19 mouse cellular contexts compared by ENCODE assay signal in the genomic region with DNA sequence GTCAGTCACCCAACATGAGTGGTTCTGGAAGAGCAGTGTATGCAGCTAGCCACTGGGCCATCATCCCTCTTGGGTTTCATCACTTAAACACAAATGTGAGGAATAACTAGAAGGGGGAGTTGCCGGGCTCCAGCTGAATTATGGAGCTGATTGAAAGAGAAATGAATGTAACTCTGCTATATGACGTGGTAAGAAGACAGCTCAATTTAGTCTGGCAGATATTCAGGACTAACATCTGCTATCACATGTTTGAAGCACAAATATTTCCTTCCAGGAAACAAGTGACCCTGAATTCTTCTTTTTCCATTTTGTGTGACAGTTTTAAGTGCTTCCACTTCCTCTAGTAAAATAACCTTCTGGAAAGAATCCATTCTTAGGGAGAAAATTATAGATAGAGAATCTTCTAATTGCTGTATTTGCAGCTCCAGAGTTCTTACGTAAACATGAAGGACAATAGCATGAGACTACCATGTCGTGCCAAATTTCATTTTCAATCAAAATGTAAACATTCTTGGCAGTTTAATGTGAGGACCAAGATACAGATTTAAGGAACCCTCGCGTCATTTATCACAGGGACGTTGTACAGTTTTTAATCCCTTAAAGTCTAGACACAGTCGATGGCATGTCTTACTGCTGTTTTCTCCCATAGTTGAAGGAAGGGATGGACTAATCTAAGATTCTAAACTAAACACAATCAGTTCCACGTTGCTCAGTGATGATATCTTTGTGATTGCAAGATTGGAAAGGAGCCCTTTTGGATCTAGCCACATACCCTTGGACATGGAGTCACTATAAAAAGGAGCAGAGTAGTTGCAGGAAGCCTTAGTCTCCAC.
DNase-seq lines count a peak whose midpoint lies in the region; ATAC-seq and TF ChIP-seq lines count a peak whose summit lies in the region.
"Had no signal": no experiment of that assay in that cellular context is flagged by ENCODE, and none has a peak within 500 bp of the region (broad histone marks: within the 10 kb centered on the region; RNA-seq: fewer than 3 reads in every experiment).

No protein-coding gene starts in this region.

- DNase-seq in kidney, adult 9 months = peak; percentile 12
- DNase-seq in kidney, postnatal 14 days = no peak
- peak; percentile 59 for DNase-seq in lung, embryonic 14.5 days
- no peak for DNase-seq in lung, postnatal 10 days
- DNase-seq in brain, adult 2 months (ENCODE audit: low read depth, low spot score) = peak; percentile 8
- no peak for DNase-seq in right cerebral cortex, postnatal 14 days
- DNase-seq: adrenal gland, adult 2 months; cerebellum, adult 11-12 months; cerebellum, postnatal 10 days; heart, postnatal 10 days; left cerebral cortex, postnatal 4 days; thymus, postnatal 14 days had no signal

- H3K4me1 ChIP-seq in lung, embryonic 14.5 days (ENCODE audit: insufficient read depth) = no peaks in the 10 kb centered on the region
- H3K4me1 ChIP-seq in stomach, embryonic 16.5 days (ENCODE audit: control insufficient read depth, insufficient read depth, low read length) = no peaks in the 10 kb centered on the region
- H3K4me1 ChIP-seq: forebrain, embryonic 13.5 days; hindbrain, embryonic 12.5 days; midbrain, embryonic 13.5 days had no signal

- 0 out of 2 replicates have a peak, but pooled peaks cover 4% of the 10 kb centered on the region for H3K36me3 ChIP-seq in lung, embryonic 14.5 days (ENCODE audit: insufficient read depth)
- H3K36me3 ChIP-seq in stomach, embryonic 16.5 days (ENCODE audit: control insufficient read depth, insufficient read depth, low read length) = no peaks in the 10 kb centered on the region
- H3K36me3 ChIP-seq: hindbrain, embryonic 12.5 days; midbrain, embryonic 13.5 days had no signal

- no peaks in the 10 kb centered on the region for H3K27me3 ChIP-seq in lung, embryonic 14.5 days (ENCODE audit: insufficient read depth, low read length)
- H3K27me3 ChIP-seq in stomach, embryonic 16.5 days (ENCODE audit: control insufficient read depth, insufficient read depth, low read length) = no peaks in the 10 kb centered on the region
- H3K27me3 ChIP-seq: forebrain, embryonic 13.5 days; hindbrain, embryonic 12.5 days; megakaryocyte, embryonic 14.5 days; midbrain, embryonic 13.5 days had no signal

- peak; percentile 58 for ATAC-seq in lung, embryonic 14.5 days (ENCODE audit: insufficient read depth)
- 0 out of 2 replicates have a peak, but pooled peaks have one; percentile 29 for ATAC-seq in stomach, embryonic 16.5 days (ENCODE audit: insufficient read depth, low FRiP score)
- ATAC-seq: forebrain, embryonic 13.5 days; intestine, postnatal 0 days; midbrain, embryonic 13.5 days had no signal

- 0 out of 2 replicates have a peak overlapping the region, but pooled peaks have one; percentile 27 for H3K27ac ChIP-seq in lung, embryonic 14.5 days (ENCODE audit: low read depth)
- H3K27ac ChIP-seq in stomach, embryonic 16.5 days (ENCODE audit: low read length) = peak overlapping the region; percentile 1; the same call in 1 of the 2 replicates
- H3K27ac ChIP-seq: forebrain, embryonic 13.5 days; hindbrain, embryonic 12.5 days; midbrain, embryonic 13.5 days had no signal

- H3K4me3 ChIP-seq in lung, embryonic 14.5 days (ENCODE audit: low read depth, low read length) = no peak overlapping the region
- no peak overlapping the region for H3K4me3 ChIP-seq in stomach, embryonic 16.5 days (replicated peaks; ENCODE audit: low read length)
- H3K4me3 ChIP-seq: forebrain, embryonic 13.5 days; hindbrain, embryonic 12.5 days; megakaryocyte, embryonic 14.5 days; midbrain, embryonic 13.5 days had no signal

- WGBS in lung, embryonic 14.5 days = 37% methylated on average over 9 of the region's 9 CpGs
- WGBS in stomach, embryonic 16.5 days = 39% methylated on average over 9 of the region's 9 CpGs

- H3K4me2 ChIP-seq in lung, embryonic 14.5 days = no peak overlapping the region
- H3K4me2 ChIP-seq in stomach, embryonic 16.5 days (ENCODE audit: low read depth, low read length) = no peak overlapping the region
- H3K4me2 ChIP-seq: forebrain, embryonic 13.5 days; heart, embryonic 11.5 days; hindbrain, embryonic 12.5 days; midbrain, embryonic 13.5 days had no signal

- no peak for TF ChIP-seq CTCF in lung, embryonic 14.5 days (IDR thresholded peaks at IDR 0.05; ENCODE audit: low read depth)

- no peak overlapping the region for H3K9ac ChIP-seq in lung, embryonic 14.5 days
- no peak overlapping the region for H3K9ac ChIP-seq in stomach, embryonic 16.5 days (ENCODE audit: low read length)
- H3K9ac ChIP-seq: forebrain, embryonic 13.5 days; hindbrain, embryonic 12.5 days; midbrain, embryonic 13.5 days had no signal

- no peaks in the 10 kb centered on the region for H3K9me3 ChIP-seq in lung, embryonic 14.5 days (ENCODE audit: low read depth, low read length)
- H3K9me3 ChIP-seq in stomach, embryonic 16.5 days (replicated peaks; ENCODE audit: control insufficient read depth, low read length) = no peaks in the 10 kb centered on the region
- H3K9me3 ChIP-seq: forebrain, embryonic 13.5 days; hindbrain, embryonic 12.5 days; megakaryocyte, embryonic 14.5 days; midbrain, embryonic 13.5 days had no signal

Comparison
In these comparisons a context has a peak if more than half of its experiments do, and no peak if none do; other contexts are left out.
1. DNase-seq: peak in kidney, adult 9 months (single experiment), lung, embryonic 14.5 days (single experiment) and brain, adult 2 months (single experiment); none in kidney, postnatal 14 days (single experiment), lung, postnatal 10 days (single experiment) and right cerebral cortex, postnatal 14 days (single experiment).